Mouse (Mus musculus) G1E (cell line): ENCODE measurements at regions not wholly inside any gene's neighbourhood (a gene's known extent, or its start where the extent isn't known, plus 50 kb on each side); places are given as distances from the start of the nearest gene placed in this dataset.

Experiments used
- CTCF ChIP-seq: IDR thresholded peaks from 2 replicates; pipeline ENCODE4 v1.5.1; 2012; ENCODE audit warnings: low read depth, low read length, inconsistent platforms, mixed read lengths
- GATA2 ChIP-seq: IDR thresholded peaks from 2 replicates; pipeline ENCODE4 v1.6.1; 2012; ENCODE audit warnings: low read depth, low read length, inconsistent platforms, borderline replicate concordance
- TAL1 ChIP-seq: conservative IDR thresholded peaks from 2 replicates; pipeline ENCODE4 v1.6.1; 2012; ENCODE audit warnings: low read depth, low read length, inconsistent platforms, mixed read lengths

DNA sequence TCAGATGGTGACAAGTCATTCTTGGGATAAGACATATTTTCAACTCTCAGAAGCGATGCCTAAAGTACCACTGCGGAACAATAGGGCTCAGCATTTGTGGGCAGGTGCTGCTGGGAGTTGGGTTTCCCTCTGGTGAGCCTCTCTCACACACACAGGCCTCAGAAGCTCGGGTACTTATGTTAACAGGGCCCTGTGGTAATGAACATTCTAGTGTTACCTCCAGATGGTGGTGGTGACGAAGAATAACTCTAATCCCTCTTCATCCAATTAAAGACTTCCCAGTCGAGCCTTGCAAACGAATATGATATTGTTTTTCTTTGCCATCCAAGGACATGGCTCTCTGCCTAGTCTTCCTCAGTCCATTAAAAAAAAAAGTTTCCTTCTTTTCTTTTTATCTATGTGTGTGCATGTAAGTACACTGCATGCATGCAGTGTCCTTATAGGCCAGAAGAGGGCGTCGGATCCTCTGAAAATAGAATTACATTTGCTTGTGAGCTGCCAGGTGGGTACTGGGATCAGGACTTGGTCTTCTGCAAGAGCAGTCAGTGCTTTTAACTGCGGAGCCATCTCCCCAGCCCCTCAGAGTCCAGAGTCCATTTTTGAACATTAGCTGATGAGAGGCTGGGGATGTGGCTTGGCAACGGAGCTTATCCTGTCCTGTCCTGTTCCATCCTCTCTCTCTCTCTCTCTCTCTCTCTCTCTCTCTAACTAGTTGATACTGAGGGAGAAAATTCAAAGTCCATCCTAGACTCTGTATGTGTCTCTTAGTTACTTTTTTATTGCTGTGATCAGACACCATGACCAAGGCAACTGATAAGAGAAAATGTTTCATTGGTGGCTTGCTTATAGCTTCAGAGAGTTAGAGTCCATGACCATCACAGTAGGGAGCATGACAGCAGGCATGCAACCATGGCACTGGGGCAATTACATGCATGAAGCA is 146.3 kb upstream of the Usp9x start:
- TF ChIP-seq TAL1 = no peak
- TF ChIP-seq CTCF = no peak
- TF ChIP-seq GATA2 = no peak
